Mouse (Mus musculus): ENCODE measurements around the gene Gm17026.
"Not testable (repeated sequence)": the region's sequence is repeated elsewhere in the genome, so short reads cannot be mapped to it uniquely, and the experiment has no call there.

- TF ChIP-seq CTCF (IDR thresholded peaks at IDR 0.05; ENCODE audit: extremely low read depth, insufficient read length, insufficient replicate concordance, low read depth, low read length); POLR2A (IDR thresholded peaks at IDR 0.05; ENCODE audit: low read depth, low read length): not testable (repeated sequence)
Measured at GRCm38 (mm10) chr14:42259948-42260347, at the start of gene Gm17026.

Data from small intestine, adult 2 months (tissue).